Mouse (Mus musculus): Measurements from ENCODE around the gene Gm42878.
A peak's percentile ranks its signal among the peaks of the same experiment; 100 is the strongest.

Gene Gm42878

DNA sequence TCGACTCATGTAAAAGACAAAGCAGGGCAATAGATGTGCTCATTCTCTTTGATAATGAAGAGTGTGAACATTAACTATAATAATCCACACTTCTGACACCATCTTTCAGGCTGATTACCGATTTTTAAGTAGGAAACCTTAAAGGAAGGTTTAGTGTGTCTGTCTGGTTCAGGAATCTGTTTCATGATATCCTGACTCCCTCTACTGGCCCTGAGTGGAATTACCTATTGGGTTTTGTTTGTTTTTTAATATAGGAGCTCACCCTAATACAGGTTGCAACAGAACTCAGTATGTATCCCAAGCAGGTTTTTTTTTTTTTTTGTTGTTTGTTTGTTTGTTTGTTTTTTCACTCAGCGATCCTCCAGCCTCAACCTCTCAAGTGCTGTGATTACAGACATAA lies 67.6 kb downstream of the Gm42878 start:
- peak; percentile 68 to 75 for DNase-seq

DNA sequence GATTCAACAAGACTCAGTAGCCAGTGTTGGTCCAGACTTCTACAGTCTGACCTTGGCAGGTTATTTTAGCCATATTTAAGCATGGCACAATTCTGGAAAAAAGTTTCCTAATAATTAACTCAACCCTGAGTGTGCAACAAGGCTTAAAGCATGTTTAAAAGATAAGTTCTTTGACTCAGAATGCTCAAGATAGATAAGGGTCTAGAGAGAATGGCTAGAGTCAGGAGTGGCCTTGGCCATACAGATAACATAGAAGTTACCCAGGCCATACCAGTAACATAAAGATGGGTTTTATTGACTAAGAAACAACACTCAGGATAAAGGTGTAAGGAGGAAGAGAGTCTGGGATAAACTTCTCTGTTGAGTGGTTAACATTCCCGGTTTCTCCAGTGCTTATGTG lies 69.2 kb downstream of the Gm42878 start:
- DNase-seq = no peak

DNA sequence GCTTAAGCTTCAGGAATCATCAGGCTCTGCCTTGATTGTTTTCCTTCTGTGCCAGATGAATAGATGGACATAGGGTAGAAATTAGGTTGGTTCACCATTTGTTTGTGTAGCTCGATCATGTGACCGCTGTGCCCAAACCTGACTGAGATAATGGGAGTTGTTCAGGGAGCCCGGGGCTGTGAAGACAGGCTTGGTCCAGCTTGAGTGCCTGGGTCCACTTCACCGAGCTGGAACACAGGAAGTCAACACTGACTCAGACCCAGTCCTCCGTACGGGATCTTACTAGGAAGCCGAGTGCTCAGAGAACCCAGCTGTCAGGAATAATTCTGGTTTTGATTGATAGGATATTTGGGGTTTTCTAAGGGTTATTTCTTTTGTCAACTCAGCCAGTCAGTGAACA lies 70.7 kb downstream of the Gm42878 start:
- no peak for DNase-seq

DNA sequence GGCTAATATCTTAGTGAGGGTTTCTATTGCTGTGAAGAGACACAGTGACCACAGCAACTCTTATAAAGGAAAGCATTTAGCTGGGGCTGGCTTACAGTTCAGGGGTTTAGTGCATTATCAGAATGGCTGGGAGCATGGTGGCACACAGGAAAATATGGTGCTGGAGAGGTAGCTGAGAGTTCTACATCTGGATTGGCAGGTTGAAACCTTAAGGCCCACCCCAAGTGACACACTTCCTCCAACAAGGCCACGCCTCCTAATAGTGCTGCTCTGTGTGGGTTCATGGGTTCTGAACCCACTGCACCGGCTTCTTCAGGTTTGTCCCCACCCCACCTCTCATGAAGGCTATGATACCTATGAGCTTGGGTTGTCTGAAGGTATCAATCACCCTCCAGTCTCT lies 72.9 kb downstream of the Gm42878 start:
- no peak for DNase-seq

DNA sequence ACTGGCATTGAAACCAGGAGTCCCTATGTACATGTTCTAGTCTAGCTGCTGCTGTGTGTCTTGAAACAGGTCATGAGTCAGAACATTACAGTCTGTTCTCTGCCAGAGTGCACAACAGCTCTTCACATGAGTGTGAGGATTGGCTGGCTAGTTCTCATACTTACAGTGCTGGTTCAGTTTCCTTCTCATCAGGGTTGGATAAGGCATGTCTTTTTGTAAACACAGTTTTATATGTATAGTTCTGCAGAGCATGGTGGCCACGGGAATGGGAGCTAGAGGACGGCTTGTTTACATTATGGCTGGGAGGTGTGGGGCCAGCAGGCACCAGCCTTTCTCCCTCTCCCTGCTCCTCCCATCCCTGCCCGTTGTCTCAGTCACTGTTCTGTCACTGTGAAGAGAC lies 75.7 kb downstream of the Gm42878 start:
- no peak for DNase-seq

Data from cerebellum, postnatal 14 days (tissue).